Mouse (Mus musculus) stomach, embryonic 14.5 days (tissue): ENCODE measurements around the gene Lhpp. TPM values are rescaled to one million over a fixed set of nuclear protein-coding genes. Genes with fewer than 3 reads are reported as not detected.

ENCODE experiments used
- ATAC-seq: fragments of 200-750 bp; cut with Nextera tagmentation; 2 replicates; pipeline ENCODE4 v1.8.0; 2017; ENCODE audit warnings: low read depth, moderate TSS enrichment; ENCODE audit not compliant: insufficient number of reproducible peaks, insufficient read depth, low FRiP score
- H3K27ac ChIP-seq: fragments of 300-500 bp; sonication (generic); 2 replicates; pipeline ENCODE4 v1.5.1; 2014; ENCODE audit warnings: mild to moderate bottlenecking, low read length, moderate library complexity, mixed read lengths
- H3K27me3 ChIP-seq: fragments of 300-500 bp; sonication (generic); 2 replicates; pipeline ENCODE4 v1.6.1; 2014; ENCODE audit warnings: low read length, control low read depth, mixed read lengths; ENCODE audit not compliant: control insufficient read depth, insufficient read depth
- H3K36me3 ChIP-seq: fragments of 300-500 bp; sonication (generic); 2 replicates; pipeline ENCODE4 v1.6.1; 2014; ENCODE audit warnings: mild to moderate bottlenecking, control low read depth, low read length, moderate library complexity, mixed read lengths; ENCODE audit not compliant: control insufficient read depth, insufficient read depth
- H3K4me1 ChIP-seq: fragments of 300-500 bp; sonication (generic); 2 replicates; pipeline ENCODE4 v1.6.1; 2014; ENCODE audit warnings: low read length, control low read depth, mixed read lengths; ENCODE audit not compliant: control insufficient read depth, insufficient read depth
- H3K4me2 ChIP-seq: fragments of 300-500 bp; sonication (generic); replicated peaks from 2 replicates; pipeline ENCODE4 v1.6.1; 2014; ENCODE audit warnings: low read depth, low read length, control low read depth
- H3K4me3 ChIP-seq: fragments of 300-500 bp; sonication (generic); 2 replicates; pipeline ENCODE4 v1.5.1; 2014; ENCODE audit warnings: low read depth, low read length, control low read depth
- H3K9ac ChIP-seq: fragments of 300-500 bp; sonication (generic); replicated peaks from 2 replicates; pipeline ENCODE4 v1.6.1; 2014; ENCODE audit warnings: low read depth, mild to moderate bottlenecking, control low read depth, low read length, moderate library complexity, mixed read lengths
- H3K9me3 ChIP-seq: fragments of 300-500 bp; sonication (generic); 2 replicates; pipeline ENCODE4 v1.6.1; 2016; ENCODE audit warnings: low read depth, low read length, control low read depth; ENCODE audit not compliant: control insufficient read depth
- WGBS: fragments of 180-500 bp; shearing (Covaris S2); extraction: QIAGEN DNeasy Blood & Tissue Kit; methylation state at CpG from one replicate; pipeline ENCODE4 v1.1.7; 2014; 5-methylcytosine and 5-hydroxymethylcytosine counted together
- polyA plus RNA-seq: library from polyadenylated mRNA; unstranded; fragments of >200 nt; fragmentation: Nextera tagmentation; extraction: Ambion mirVana; gene quantifications from 2 replicates; pipeline ENCODE4 v1.2.1, GENCODE M21; 2014

Gene Lhpp
- polyA plus RNA-seq, 1 experiment from 2014 or later = 19.2 TPM

- 67% methylated on average over 1 of the region's 1 CpGs for WGBS
- no peaks in the 10 kb centered on the region for H3K36me3 ChIP-seq
- ATAC-seq = no peak
- no peaks in the 10 kb centered on the region for H3K4me1 ChIP-seq
- no peak overlapping the region for H3K9ac ChIP-seq
- H3K4me2 ChIP-seq = no peak overlapping the region
- H3K4me3 ChIP-seq = no peak overlapping the region
- no peaks in the 10 kb centered on the region for H3K27me3 ChIP-seq
- no peak overlapping the region for H3K27ac ChIP-seq
- H3K9me3 ChIP-seq = no peaks in the 10 kb centered on the region
Observed at GRCm38 (mm10) chr7:132641606-132642005, 31.2 kb downstream of the Lhpp start.

- Histone ChIP-seq H3K36me3 (no peaks in the 10 kb centered on the region), H3K27me3 (no peaks in the 10 kb centered on the region), H3K27ac (no peak overlapping the region), H3K4me1 (no peaks in the 10 kb centered on the region), H3K4me3 (no peak overlapping the region), H3K9ac (no peak overlapping the region), H3K9me3 (no peaks in the 10 kb centered on the region), H3K4me2 (no peak overlapping the region)
- 75% methylated on average over 11 of the region's 11 CpGs for WGBS
- ATAC-seq = no peak
Observed at GRCm38 (mm10) chr7:132644605-132645279, 34.3 kb downstream of the Lhpp start.

- WGBS = 96% methylated on average over 1 of the region's 1 CpGs
- no peak overlapping the region for H3K4me3 ChIP-seq
Observed at GRCm38 (mm10) chr7:132646514-132646913, 36.1 kb downstream of the Lhpp start.

GRCm38 (mm10) chr7:132654412-132654811 is 44.0 kb downstream of the Lhpp start:
- no peaks in the 10 kb centered on the region for H3K27me3 ChIP-seq
- H3K4me1 ChIP-seq = peaks cover 28% of the 10 kb centered on the region
- H3K4me2 ChIP-seq = no peak overlapping the region
- H3K4me3 ChIP-seq = no peak overlapping the region
- no peak for ATAC-seq
- no peak overlapping the region for H3K27ac ChIP-seq
- no peak overlapping the region for H3K9ac ChIP-seq
- H3K36me3 ChIP-seq = no peaks in the 10 kb centered on the region
- no peaks in the 10 kb centered on the region for H3K9me3 ChIP-seq
- 91% methylated on average over 3 of the region's 3 CpGs for WGBS

More at GRCm38 (mm10) chr7:132646514-132646913, 36.1 kb downstream of the Lhpp start:
- ATAC-seq = no peak
- no peaks in the 10 kb centered on the region for H3K36me3 ChIP-seq
- no peak overlapping the region for H3K27ac ChIP-seq
- H3K27me3 ChIP-seq = no peaks in the 10 kb centered on the region
- H3K9me3 ChIP-seq = no peaks in the 10 kb centered on the region
- H3K9ac ChIP-seq = no peak overlapping the region
- no peak overlapping the region for H3K4me2 ChIP-seq
- no peaks in the 10 kb centered on the region for H3K4me1 ChIP-seq

GRCm38 (mm10) chr7:132656075-132656474 is 45.6 kb downstream of the Lhpp start:
- Histone ChIP-seq H3K36me3 (no peaks in the 10 kb centered on the region), H3K4me2 (no peak overlapping the region), H3K4me3 (no peak overlapping the region), H3K9ac (no peak overlapping the region), H3K27me3 (no peaks in the 10 kb centered on the region), H3K4me1 (peaks cover 43% of the 10 kb centered on the region), H3K9me3 (no peaks in the 10 kb centered on the region), H3K27ac (no peak overlapping the region)
- WGBS = 19% methylated on average over 9 of the region's 9 CpGs
- peak; percentile 47; the same call in 1 of the 2 replicates for ATAC-seq

- no peaks in the 10 kb centered on the region for H3K36me3 ChIP-seq
- ATAC-seq = peak; percentile 10; the same call in 1 of the 2 replicates
- 4% methylated on average over 3 of the region's 3 CpGs for WGBS
- H3K27me3 ChIP-seq = no peaks in the 10 kb centered on the region
- H3K4me1 ChIP-seq = peaks cover 47% of the 10 kb centered on the region
- H3K27ac ChIP-seq = no peak overlapping the region
- no peak overlapping the region for H3K4me3 ChIP-seq
- no peaks in the 10 kb centered on the region for H3K9me3 ChIP-seq
- H3K9ac ChIP-seq = no peak overlapping the region
- H3K4me2 ChIP-seq = no peak overlapping the region
Observed at GRCm38 (mm10) chr7:132656548-132656947, 46.1 kb downstream of the Lhpp start.

GRCm38 (mm10) chr7:132657371-132658057 is 47.1 kb downstream of the Lhpp start:
- WGBS = 45% methylated on average over 14 of the region's 14 CpGs
- H3K36me3 ChIP-seq = no peaks in the 10 kb centered on the region
- 0 out of 2 replicates have a peak overlapping the region, but pooled peaks have one; percentile 10 for H3K4me2 ChIP-seq
- no peaks in the 10 kb centered on the region for H3K9me3 ChIP-seq
- H3K4me3 ChIP-seq = no peak overlapping the region
- no peak overlapping the region for H3K9ac ChIP-seq
- H3K27me3 ChIP-seq = no peaks in the 10 kb centered on the region
- H3K27ac ChIP-seq = peak overlapping the region; percentile 62; the same call in 1 of the 2 replicates
- no peak; the same call in 1 of the 2 replicates for ATAC-seq
- H3K4me1 ChIP-seq = peaks cover 47% of the 10 kb centered on the region

DNA sequence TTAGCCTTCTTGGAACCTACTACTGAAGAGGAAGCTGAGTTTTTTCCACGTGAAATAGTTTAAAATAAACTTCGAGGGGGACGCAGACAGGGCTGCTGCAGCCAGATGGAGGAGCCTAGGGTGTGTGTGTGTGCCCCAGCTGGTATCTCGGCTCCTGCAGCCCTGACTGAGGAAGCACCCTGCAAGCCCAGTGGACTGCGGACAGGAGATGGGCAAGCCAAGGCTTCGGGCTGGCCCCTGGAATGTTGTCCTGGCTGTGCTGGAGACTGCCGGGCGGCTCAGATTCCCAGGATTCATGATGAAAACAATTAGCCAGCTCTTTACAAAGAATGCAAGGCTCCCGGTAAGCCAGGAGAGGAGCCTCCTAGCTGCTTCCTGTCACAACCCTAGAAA is 47.6 kb downstream of the Lhpp start:
- H3K4me1 ChIP-seq = peaks cover 47% of the 10 kb centered on the region

More for the DNA sequence above, 47.6 kb downstream of the Lhpp start:
- H3K36me3 ChIP-seq = no peaks in the 10 kb centered on the region
- 7% methylated on average over 9 of the region's 9 CpGs for WGBS
- no peak overlapping the region for H3K4me3 ChIP-seq
- H3K4me2 ChIP-seq = 0 out of 2 replicates have a peak overlapping the region, but pooled peaks have one; percentile 10
- H3K9me3 ChIP-seq = no peaks in the 10 kb centered on the region
- H3K27me3 ChIP-seq = no peaks in the 10 kb centered on the region
- H3K27ac ChIP-seq = peak overlapping the region; percentile 62; the same call in 1 of the 2 replicates
- no peak for ATAC-seq
- H3K9ac ChIP-seq = no peak overlapping the region
